Mouse (Mus musculus): Measurements from ENCODE around the gene Cacna1d.

DNA sequence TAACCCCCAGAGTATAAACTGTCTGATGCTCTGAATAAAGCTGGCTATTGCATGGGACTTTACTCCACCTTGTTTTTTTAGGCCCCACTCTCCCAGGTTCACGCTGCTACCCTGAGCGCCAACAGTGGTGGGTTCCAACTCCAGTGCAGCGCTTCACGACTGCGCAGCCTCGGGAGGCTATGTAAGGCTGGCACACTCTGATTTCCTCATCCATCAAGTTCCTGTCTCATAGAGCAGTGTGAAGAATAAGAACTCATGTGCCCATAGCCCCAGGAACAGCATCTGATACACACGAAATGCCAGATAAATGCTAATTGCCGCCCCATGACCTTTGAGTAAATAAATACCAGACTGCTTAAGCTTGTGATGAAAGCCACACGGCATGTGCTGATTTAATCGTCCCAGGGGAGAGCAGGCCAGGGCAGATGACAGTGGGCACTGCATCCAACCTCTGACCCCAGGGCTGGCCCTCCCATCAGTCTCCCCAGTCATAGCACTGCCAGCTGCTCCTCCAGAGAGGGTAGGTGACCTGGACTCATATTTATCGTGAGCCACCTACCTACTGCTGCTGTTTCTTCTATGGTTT is 352.8 kb downstream of the Cacna1d start:
- no peak for TF ChIP-seq EP300 (IDR thresholded peaks at IDR 0.05; ENCODE audit: low read depth)
- TF ChIP-seq CTCF (IDR thresholded peaks at IDR 0.05; ENCODE audit: low read depth), result no peak

All from liver, postnatal 0 days (tissue).